Mouse (Mus musculus) NIH3T3 (cell line): Measurements from ENCODE around the gene Exoc6b.
A peak's percentile ranks its signal among the peaks of the same experiment; 100 is the strongest.
"Not testable (repeated sequence)": the region's sequence is repeated elsewhere in the genome, so short reads cannot be mapped to it uniquely, and the experiment has no call there.

Experiments used
- DNase-seq: peaks from one replicate; pipeline ENCODE4 v3.0.0-alpha.2; 2012; ENCODE audit warnings: low read depth

Exoc6b gene

DNA sequence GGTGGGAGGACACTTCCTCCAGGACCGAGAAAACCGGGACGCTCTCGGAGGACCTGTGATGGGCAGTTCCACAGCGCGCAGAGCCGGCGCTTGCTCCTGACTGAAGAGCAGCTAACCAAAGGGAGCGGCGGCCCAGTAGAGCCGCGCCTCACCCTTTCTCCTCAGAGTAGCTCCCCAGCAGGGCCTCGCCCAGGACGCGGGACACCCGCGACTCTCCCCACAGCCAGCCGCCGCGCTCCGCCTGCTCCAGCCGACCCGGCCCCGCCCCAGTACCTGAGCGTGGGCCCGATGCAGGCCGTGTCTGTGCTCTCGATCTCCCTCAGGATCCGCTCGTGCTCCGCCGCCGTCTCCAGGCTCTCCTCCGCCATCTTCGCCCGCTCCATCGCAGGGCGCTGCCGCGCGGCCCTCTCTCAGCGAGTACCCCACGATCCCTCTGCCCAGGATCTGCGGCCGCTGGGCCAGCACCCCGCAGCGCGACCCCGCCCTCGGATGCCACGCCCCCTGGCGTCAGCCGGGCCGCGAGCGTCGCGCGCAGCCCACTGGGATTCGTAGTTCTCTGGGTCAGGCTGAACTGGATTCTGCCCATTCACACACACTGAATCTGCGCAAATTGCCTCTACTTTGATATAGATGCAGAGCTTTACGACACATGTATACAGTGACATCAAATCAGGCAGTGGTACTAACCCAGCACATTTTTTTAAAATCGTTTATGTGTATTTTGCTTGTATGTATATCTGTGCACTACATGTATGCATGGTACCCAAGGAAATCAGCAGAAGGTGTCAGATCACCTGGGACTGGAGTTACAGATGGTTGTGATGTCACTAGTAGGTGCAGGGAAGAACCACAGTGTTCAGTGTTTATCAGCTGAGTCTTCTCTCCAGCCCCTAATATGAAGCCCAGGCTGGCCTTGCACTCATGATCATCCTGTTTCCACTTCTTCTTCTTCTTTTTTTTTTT, at the start of gene Exoc6b:
Exoc6b (minus strand) TSS at position 491 of the 963 bp plus-strand sequence.
- peak; percentile 93 for DNase-seq

DNA sequence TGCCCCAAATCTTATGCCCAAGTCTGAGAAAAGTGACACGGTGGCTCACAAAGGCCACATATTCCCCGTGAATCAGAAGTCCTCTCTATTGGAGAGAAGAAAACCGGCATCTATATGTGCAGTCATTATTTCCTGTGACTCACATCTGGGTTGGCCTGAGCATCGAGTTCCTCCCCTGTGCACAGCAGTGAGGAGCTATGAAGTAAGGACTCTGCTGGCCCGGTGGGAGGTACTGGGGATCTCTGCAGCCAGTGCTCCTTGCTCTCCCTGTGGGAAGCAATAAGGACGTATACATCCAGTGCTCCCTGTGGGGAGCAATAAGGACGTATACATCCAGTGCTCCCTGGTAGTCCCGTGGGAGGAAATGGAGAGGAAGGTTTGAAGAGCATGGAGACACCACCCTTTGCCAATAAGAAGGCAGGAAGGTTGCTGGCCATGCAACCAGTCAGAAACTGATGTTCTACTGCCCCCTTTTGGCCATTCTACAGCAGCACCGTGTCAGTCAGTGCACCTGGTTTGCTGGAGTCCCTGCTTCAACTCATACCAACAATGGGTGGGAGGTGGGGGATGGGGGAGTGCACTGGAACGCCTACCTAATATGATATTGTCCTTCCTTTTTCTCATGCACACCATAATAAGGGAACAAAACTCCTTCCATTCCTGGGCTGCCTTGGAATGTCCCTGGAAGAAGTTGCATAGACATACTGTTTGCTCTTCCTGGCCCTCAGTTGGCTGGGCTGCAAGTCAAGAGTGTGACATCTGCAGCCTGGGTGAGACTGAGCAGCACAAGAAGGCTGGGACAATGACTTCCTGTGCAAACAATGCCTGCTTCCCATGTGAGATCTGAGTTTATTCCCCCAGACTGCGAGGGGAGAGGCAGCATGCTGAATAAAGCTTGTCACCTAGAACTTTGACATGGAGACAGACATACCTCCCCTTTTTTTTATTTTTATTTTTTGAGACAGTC, 48.5 kb upstream of the Exoc6b start:
- DNase-seq, result peak; percentile 86

DNA sequence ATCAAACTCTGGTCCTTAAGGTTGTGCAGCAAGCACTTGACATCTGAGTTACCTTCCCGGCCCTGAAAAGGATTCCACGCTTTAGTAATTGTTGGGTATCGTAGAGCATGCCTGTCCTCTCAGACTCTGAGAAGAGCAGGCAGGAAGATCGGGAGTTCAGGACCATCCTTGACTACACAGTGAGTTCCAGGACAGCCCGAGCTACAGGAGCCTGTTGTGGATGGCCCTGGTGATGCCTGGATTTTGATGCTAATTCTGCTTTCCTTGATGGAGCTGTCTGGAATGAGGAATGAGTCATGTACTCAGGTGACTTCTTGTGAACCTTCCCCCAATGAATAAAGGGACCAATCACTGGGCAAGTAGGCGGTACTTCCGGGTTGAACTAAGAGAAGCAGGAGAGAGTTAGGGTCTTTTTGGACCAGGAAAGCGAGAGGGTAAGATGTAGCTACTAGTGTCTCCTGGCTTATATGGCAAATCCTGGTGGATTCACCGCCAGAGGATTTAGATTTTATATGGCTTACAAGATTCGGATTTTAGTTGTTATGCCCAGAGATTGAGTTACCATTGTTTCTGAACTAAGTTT, 35.8 kb upstream of the Exoc6b start:
- no peak for DNase-seq

DNA sequence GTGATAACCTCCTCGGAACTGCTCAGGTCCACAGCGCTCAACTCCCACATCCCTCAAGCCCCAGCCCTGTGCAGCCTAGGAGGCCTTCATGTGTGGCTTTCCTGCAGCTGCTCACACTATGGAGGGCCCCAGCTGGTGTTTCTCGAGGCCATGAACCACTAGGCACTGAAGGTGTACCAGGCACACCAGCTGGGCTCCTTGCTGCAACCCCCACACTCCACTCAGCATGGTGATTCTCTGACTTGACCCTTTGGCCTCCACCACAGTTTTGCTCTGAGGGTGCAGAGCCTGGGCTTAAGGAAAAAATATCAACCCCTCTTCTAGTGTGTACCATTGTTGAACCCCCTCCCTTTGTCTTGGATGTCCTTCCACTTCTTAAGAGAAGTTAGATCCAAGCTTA, 34.0 kb upstream of the Exoc6b start:
- DNase-seq, result no peak

DNA sequence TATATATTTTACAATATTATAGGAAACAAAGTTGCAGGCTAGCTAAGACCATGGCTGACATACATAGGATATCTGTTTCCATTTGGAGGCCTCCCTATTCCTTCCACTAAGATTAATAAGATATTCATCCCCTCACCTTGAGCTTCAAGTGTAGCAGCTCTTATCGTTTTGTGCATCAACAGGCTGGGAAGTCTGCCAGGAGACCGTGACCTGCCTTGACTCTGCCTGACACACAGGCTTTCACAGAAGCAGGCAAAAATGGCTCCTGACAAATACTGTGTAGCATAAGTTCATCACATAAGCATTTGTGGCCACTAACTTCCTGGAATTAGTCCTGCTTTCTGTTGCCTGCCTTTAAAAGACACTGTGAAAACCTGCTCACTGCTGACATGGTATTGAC, 27.1 kb upstream of the Exoc6b start:
- DNase-seq, result no peak

DNA sequence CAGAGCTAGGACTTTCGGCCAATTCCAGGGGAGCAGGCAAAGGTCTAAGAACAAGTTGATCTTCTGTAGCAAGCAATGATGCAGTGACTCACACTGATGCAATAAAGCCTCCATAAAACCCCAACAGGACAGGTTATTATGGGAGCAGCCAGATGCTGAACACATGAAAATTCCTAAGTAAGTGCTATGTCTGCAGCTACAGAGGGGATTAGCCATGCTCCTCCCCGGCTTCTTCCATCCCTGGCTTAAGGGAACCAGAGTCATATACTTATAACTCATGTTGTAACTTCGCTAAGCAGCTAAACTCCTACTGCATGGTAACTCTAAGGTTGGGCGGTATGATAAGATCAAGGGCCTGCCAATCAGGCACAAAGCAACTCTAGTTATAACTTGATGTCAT, 18.1 kb upstream of the Exoc6b start:
- peak; percentile 58 for DNase-seq

DNA sequence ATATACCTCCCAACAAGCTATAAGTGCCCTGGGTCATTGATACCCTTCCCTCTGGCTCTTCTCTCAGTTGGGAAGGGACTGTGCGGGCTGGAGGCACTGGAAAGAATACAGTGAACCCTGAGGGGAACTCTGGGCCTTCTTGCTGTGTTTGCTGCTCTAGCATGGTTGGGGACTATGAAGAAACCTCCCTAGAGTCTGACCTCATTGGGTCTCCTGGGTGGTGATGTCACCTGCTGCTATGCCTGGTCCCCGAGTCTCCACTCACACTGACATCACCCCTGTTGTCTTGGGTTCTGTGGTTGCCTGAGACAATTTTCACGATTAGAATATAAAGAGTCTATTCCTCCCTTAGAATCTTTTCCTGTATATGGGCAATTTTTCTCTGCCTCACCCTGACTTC, 17.3 kb upstream of the Exoc6b start:
- DNase-seq, result no peak

DNA sequence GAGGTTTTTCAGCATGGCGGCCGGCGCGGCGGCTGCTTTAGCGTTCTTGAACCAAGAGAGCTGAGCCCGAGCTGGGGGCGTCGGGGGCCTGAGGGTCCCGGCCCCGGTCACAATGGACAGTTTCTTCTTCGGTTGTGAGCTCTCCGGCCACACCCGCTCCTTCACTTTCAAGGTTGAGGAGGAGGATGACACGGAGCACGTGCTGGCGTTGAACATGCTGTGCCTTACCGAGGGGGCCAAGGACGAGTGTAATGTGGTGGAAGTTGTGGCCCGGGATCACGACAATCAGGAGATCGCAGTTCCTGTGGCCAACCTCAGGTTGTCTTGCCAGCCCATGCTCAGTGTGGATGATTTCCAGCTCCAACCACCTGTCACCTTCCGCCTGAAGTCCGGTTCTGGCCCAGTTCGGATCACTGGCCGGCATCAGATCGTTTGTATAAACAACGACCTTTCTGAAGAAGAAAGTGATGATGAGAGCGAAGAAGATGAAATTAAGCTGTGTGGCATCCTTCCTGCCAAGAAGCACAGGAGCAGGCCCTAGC, 6.9 kb upstream of the Exoc6b start:
- not testable (repeated sequence) for DNase-seq

DNA sequence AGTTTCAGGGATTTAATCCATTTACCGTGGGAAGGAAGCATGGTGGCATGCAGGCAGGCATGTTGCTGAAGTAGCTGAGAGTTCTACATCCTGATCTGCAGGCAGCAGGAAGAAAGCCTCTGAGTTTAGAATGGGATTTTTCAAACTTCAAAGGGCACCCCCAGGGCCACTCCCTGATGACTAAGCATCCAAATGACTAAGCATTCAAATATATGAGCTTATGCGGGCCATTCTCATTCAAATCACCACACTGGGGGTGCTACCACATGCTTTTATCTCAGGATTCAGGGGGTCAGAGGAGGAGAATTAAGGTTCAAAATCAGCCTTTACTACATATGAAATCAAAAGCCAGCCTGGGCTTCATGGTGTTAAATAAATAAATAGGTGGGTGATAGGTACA, 5.7 kb upstream of the Exoc6b start:
- peak; percentile 41 for DNase-seq

DNA sequence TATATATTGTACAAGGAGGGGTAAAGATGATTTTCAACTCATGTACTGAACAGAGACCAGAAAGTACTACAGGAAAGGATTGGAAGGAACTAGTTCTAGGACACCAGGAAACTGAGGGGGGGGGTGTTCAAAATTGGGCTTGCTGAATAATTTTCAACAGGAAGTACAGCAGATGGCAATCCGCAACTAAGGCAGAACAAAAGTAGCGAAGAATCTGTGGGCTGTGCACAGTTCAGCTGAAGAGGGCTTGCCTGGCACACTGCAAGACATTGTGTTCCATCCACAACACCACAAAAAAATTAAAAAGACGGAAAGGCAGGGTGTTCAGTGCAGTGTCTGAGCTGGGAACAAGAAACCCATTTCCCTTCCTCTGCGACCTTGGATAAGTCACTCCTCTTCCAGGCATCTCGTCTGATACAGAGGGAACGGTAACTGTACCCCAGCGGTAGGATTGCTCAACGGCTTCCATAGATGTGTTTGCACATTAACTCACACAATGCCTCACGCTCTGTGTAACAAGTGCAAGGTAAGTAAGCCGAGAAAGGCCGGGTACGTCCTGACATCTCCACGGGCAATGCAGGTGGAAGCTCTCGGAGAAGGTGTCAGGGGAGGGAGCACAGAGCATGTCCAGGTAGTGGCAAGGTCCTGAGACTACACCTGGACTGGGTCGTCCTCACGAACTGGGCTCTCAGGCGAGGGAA, 841 bp downstream of the Exoc6b start:
- DNase-seq, result peak; percentile 59

DNA sequence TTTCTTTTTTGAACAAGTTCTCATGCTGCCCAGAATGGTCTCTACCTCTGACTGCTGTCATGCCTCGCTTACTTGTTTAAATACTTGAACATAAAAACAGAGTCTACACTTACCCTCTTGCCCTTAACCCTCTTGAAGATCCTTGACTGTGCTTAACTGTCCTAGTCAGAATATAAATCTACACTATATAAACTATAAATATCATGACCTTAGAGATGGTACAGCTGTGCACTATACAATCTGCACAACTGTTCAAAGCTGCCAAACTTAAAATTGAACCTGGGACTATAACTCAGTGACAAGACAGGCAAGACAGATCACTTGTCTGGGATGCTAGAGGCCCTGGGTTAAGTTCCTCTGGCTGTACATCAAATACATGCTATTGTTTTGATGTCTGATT, 11.7 kb downstream of the Exoc6b start:
- DNase-seq, result no peak

DNA sequence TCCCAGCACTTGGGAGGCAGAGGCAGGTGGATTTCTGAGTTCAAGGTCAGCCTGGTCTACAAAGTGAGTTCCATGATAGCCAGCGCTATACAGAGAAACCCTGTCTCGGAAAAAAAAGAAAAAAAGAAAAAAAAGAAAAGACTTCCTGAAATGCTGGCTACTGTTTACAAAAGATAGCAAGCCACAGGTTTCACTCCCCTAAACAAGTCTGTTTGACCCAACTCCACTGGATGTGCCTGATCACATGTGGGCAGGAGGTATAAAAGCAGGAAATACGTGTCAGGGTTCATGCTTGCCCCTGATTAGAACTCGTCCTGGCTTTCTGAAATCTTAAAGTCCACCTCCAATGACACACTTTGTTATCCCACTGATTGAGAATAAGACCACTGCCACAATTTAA, 18.2 kb downstream of the Exoc6b start:
- DNase-seq, result no peak

DNA sequence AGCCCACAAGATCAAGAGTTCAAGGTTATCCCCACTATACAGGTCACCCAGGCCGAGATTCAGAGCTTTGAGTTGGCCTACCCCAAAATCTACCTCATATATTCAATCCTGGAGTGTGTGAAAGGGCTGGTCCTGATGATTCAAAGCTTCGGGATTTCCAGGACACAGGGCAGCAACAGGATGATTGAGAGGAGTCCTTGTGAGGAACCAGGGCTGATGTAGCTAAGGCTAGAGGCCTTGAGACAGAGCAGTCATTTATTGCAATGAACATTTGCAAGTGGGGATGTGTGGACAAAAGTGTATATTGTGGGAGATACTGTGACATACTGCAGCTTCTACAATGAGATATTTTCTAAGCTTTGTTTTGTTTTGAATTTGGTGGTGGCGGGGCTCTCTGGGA, 22.8 kb downstream of the Exoc6b start:
- no peak for DNase-seq

DNA sequence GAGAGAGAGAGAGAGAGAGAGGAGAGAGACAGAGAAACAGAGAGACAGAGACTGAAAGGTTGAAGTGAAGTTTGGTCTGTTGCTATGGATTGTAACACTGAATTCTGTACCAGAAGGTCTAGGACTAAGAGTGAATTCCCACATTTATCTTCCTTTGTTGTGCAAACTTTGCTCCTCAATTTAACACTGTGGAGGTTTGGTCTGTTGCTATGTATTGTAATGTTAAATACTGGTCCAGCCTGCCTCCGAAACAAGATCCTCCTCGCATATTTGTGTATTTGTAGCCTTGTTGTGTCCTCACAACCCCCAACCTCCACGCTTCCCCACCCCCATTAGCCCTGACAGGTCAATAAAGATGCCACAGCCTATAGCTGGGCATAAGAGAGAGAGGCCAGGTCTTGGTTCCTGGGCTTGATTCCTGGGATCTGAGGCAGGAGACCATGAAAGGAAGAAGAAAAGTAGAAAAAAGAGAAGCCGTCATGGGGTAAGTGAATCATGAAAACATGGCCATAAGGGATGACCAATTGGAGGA, 24.6 kb downstream of the Exoc6b start:
- DNase-seq, result no peak

DNA sequence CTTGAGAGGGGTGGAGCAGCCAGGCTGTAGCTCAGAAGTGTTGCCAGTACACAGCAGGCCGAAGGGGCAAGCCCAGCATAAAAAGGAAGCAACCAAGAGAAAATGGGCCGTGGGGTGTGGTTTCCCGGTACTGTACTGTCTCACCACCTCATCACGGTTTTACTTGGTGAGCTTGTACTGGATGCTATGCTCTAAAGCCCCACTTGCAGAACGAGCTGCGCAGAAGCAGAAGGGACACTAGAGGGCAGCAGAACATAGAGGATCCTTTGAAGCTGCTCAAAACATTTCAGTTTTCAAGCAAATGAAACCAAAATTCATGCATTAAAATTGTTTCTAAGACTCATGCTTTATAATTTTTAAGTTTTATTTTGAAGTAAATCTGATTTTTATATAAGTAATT, 31.6 kb downstream of the Exoc6b start:
- peak; percentile 90 for DNase-seq

DNA sequence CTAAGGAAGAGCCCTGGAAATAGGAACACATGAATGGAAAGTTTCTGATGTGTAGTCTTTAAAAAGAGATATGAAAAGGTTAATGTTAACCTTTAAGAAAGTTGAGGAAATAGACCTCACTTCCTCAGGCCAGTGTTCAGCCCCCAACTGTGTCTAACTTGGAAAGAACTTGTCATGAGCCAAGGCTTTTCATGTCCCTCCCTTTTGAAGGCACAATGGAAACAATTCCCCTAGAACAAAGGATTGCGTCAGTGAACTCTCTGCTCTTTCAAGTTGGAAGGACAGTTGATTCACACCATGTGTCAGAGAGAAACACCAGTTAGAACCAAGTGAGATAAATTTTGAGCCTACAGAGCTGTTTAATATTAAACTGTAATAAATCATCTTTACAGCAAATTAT, 39.6 kb downstream of the Exoc6b start:
- DNase-seq, result no peak

DNA sequence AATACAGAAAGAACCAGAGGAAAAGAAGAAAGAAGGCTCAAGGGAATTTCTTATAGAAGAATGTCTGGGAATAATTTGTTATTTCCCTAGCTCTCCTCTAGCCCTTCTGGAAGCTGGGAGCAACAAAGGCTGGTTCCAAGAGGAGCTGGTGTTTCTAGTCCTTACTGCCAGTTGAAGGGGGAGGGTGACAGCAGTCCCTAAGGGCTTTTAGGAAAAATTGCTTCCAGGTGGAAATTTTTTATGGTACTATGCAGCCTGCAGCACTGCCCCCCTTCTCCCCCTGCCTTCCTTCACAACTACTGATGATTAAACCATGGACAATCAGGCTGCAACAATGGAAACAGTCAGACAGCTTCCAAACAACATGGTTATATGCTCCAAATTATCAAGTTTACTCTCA, 44.9 kb downstream of the Exoc6b start:
- peak; percentile 32 for DNase-seq

DNA sequence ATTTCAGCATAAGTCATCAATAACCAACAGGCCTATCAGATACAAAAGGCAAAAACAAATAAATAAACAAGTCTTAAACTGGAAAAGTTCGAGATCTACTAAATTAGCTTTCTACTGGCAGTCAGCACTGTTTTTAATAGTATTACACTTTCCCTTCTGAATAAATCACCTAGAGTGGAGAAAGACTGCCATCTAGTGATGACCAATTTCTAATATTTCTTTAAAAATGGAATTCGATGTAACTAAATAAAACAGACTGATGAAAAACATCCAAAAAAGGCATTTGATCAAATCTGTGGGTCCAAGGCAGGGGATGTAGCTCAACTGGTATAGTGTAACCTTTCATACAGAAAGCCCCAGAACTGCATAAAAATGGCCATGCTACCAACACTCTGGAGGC, 52.3 kb downstream of the Exoc6b start:
- peak; percentile 78 for DNase-seq

DNA sequence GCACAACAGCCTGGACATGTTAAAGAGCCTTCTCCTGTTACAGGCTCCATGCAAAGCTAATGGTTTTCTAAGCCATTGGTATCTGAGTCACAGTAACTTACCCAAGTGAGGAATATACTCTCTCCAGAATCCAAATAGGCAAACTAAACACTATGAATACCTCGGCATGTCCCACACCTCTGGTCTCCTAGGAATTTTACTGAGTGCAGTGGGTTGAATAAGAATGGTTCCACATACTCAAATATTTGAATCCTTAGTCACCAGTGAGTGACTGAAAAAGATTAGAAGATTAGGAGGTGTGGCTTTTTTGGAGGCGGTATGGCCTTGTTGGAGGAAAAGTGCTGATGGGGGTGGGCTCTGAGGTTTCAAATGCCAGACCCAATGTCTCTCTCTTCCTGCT, 55.4 kb downstream of the Exoc6b start:
- DNase-seq, result peak; percentile 14

DNA sequence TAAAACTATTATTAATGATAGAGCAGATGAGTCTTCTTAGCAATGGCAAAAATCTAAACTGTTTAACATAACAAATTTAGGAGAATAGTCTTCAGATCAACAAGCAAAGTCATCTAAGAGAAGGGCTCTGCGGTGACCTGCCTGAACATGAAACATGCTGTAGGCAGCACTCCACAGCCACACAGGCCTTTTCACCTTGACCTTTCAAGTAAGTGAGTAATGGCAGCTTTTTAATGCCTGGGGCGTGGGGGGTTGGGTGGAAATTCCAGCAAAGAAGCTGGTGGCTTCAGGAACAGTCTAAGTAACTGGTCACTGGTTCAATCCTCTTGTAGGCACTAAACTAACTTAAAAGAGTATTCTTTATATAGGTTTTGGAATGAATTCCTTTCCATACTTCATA, 58.9 kb downstream of the Exoc6b start:
- no peak for DNase-seq

DNA sequence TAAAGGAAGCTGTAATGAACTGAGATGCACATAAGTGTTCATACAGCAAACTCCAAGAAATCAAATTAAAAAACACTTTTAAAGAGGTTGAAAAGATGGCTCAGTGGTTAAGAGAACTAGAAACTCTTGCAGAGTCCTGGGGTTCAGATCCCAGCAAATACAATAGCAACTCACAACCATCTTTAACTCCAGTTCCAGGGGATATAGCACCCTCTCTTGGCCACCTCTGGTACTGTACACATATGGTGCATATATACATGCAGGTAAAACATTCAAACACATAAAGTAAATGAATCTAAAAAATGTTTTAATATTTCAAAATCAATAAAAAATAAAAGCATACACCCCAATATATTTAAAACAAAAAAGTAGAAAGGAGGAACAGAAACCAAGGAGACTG, 73.9 kb downstream of the Exoc6b start:
- DNase-seq, result no peak
